Mouse (Mus musculus) forebrain, embryonic 10.5 days (tissue): ENCODE measurements around the gene Mpc1. TPM values are rescaled to one million over a fixed set of nuclear protein-coding genes. Genes with fewer than 3 reads are reported as not detected.
"Not testable (repeated sequence)": the region's sequence is repeated elsewhere in the genome, so short reads cannot be mapped to it uniquely, and the experiment has no call there.

Experiments used
- DNase-seq: peaks from one replicate; pipeline ENCODE4 v3.0.0-alpha.2; 2017; ENCODE audit warnings: low spot score; ENCODE audit errors: extremely low spot score
- H3K27ac ChIP-seq: fragments of 300-500 bp; sonication (generic); 2 replicates; pipeline ENCODE4 v1.5.1; 2016; ENCODE audit warnings: mild to moderate bottlenecking
- H3K27me3 ChIP-seq: fragments of 300-500 bp; sonication (generic); 2 replicates; pipeline ENCODE4 v1.6.1; 2016; ENCODE audit warnings: mild to moderate bottlenecking; ENCODE audit not compliant: poor library complexity, severe bottlenecking
- H3K36me3 ChIP-seq: fragments of 300-500 bp; sonication (generic); replicated peaks from 2 replicates; pipeline ENCODE4 v1.6.1; 2016; ENCODE audit warnings: mild to moderate bottlenecking, moderate library complexity
- H3K4me1 ChIP-seq: fragments of 300-500 bp; sonication (generic); 2 replicates; pipeline ENCODE4 v1.6.1; 2016
- H3K4me3 ChIP-seq: fragments of 300-500 bp; sonication (generic); 2 replicates; pipeline ENCODE4 v1.5.1; 2016; ENCODE audit warnings: mild to moderate bottlenecking, moderate library complexity
- H3K9me3 ChIP-seq: fragments of 300-500 bp; sonication (generic); 2 replicates; pipeline ENCODE4 v1.6.1; 2016; ENCODE audit warnings: mild to moderate bottlenecking, moderate library complexity
- WGBS: fragments of 180-500 bp; shearing (Covaris S2); methylation state at CpG from one replicate; pipeline ENCODE4 v1.1.7; 2016; 5-methylcytosine and 5-hydroxymethylcytosine counted together
- polyA plus RNA-seq: library from polyadenylated mRNA; unstranded; fragments of >200 nt; fragmentation: Nextera tagmentation; extraction: Ambion mirVana; gene quantifications from 2 replicates; pipeline ENCODE4 v1.2.1, GENCODE M21; 2016

Gene Mpc1
- polyA plus RNA-seq, 1 experiment from 2014 or later: 71.1 TPM

- H3K36me3 ChIP-seq: no peaks in the 10 kb centered on the region
- H3K27ac ChIP-seq: no peak overlapping the region
- no peaks in the 10 kb centered on the region for H3K4me1 ChIP-seq
- no peaks in the 10 kb centered on the region for H3K27me3 ChIP-seq
- no peak overlapping the region for H3K4me3 ChIP-seq
- H3K9me3 ChIP-seq: no peaks in the 10 kb centered on the region
- no peak for DNase-seq
Measured at GRCm38 (mm10) chr17:8254268-8254667, 28.4 kb upstream of the Mpc1 start.

GRCm38 (mm10) chr17:8254914-8255313 is 27.8 kb upstream of the Mpc1 start:
- 74% methylated on average over 3 of the region's 3 CpGs for WGBS
- no peaks in the 10 kb centered on the region for H3K9me3 ChIP-seq

GRCm38 (mm10) chr17:8255583-8255982 is 27.1 kb upstream of the Mpc1 start:
- H3K4me1 ChIP-seq: no peaks in the 10 kb centered on the region
- no peak overlapping the region for H3K27ac ChIP-seq
- no peak for DNase-seq
- no peaks in the 10 kb centered on the region for H3K36me3 ChIP-seq
- H3K4me3 ChIP-seq: no peak overlapping the region
- 86% methylated on average over 6 of the region's 6 CpGs for WGBS
- no peaks in the 10 kb centered on the region for H3K27me3 ChIP-seq
- no peaks in the 10 kb centered on the region for H3K9me3 ChIP-seq

More at GRCm38 (mm10) chr17:8254914-8255313, 27.8 kb upstream of the Mpc1 start:
- Histone ChIP-seq H3K27ac (no peak overlapping the region), H3K4me1 (no peaks in the 10 kb centered on the region), H3K36me3 (no peaks in the 10 kb centered on the region), H3K4me3 (no peak overlapping the region), H3K27me3 (no peaks in the 10 kb centered on the region)
- DNase-seq: no peak

- Histone ChIP-seq H3K4me1 (no peaks in the 10 kb centered on the region), H3K27me3 (no peaks in the 10 kb centered on the region), H3K9me3 (no peaks in the 10 kb centered on the region), H3K36me3 (no peaks in the 10 kb centered on the region), H3K27ac (no peak overlapping the region), H3K4me3 (no peak overlapping the region)
- DNase-seq: no peak
- 77% methylated on average over 8 of the region's 8 CpGs for WGBS
Measured at GRCm38 (mm10) chr17:8256982-8257381, 25.7 kb upstream of the Mpc1 start.

- H3K27ac ChIP-seq, H3K4me3 ChIP-seq, H3K27me3 ChIP-seq, H3K4me1 ChIP-seq, H3K36me3 ChIP-seq, H3K9me3 ChIP-seq: not testable (repeated sequence)
- WGBS: 15% methylated on average over 7 of the region's 7 CpGs
- DNase-seq: peak; percentile 20
Measured at GRCm38 (mm10) chr17:8264638-8265037, 18.1 kb upstream of the Mpc1 start.

- H3K36me3 ChIP-seq: no peaks in the 10 kb centered on the region
- no peaks in the 10 kb centered on the region for H3K9me3 ChIP-seq
- no peaks in the 10 kb centered on the region for H3K4me1 ChIP-seq
- no peak overlapping the region for H3K4me3 ChIP-seq
- H3K27me3 ChIP-seq: peaks cover 9% of the 10 kb centered on the region; the same call in 1 of the 2 replicates
- no peak overlapping the region for H3K27ac ChIP-seq
- no peak for DNase-seq
- WGBS: 64% methylated on average over 6 of the region's 6 CpGs
Measured at GRCm38 (mm10) chr17:8272054-8272749, 10.5 kb upstream of the Mpc1 start.

GRCm38 (mm10) chr17:8272951-8273350 is 9.8 kb upstream of the Mpc1 start:
- no peaks in the 10 kb centered on the region for H3K36me3 ChIP-seq
- no peak overlapping the region for H3K27ac ChIP-seq
- H3K4me1 ChIP-seq: no peaks in the 10 kb centered on the region
- H3K4me3 ChIP-seq: no peak overlapping the region
- H3K9me3 ChIP-seq: no peaks in the 10 kb centered on the region
- DNase-seq: no peak
- 84% methylated on average over 6 of the region's 6 CpGs for WGBS
- peaks cover 9% of the 10 kb centered on the region; the same call in 1 of the 2 replicates for H3K27me3 ChIP-seq

GRCm38 (mm10) chr17:8276071-8276470 is 6.6 kb upstream of the Mpc1 start:
- 81% methylated on average over 4 of the region's 4 CpGs for WGBS
- Histone ChIP-seq H3K36me3 (no peaks in the 10 kb centered on the region), H3K4me3 (no peak overlapping the region), H3K4me1 (no peaks in the 10 kb centered on the region), H3K27me3 (peaks cover 12% of the 10 kb centered on the region; the same call in 1 of the 2 replicates), H3K27ac (no peak overlapping the region), H3K9me3 (no peaks in the 10 kb centered on the region)
- DNase-seq: no peak

- WGBS: 77% methylated on average over 7 of the region's 7 CpGs
- no peaks in the 10 kb centered on the region for H3K36me3 ChIP-seq
- H3K27ac ChIP-seq: no peak overlapping the region
- DNase-seq: no peak
- H3K4me3 ChIP-seq: no peak overlapping the region
- no peaks in the 10 kb centered on the region for H3K9me3 ChIP-seq
- H3K4me1 ChIP-seq: no peaks in the 10 kb centered on the region
- H3K27me3 ChIP-seq: peaks cover 17% of the 10 kb centered on the region; the same call in 1 of the 2 replicates
Measured at GRCm38 (mm10) chr17:8276680-8277079, 6.0 kb upstream of the Mpc1 start.

- H3K4me3 ChIP-seq: no peak overlapping the region
- DNase-seq: no peak
- peaks cover 15% of the 10 kb centered on the region; the same call in 1 of the 2 replicates for H3K27me3 ChIP-seq
- no peaks in the 10 kb centered on the region for H3K36me3 ChIP-seq
- H3K9me3 ChIP-seq: no peaks in the 10 kb centered on the region
- 88% methylated on average over 3 of the region's 3 CpGs for WGBS
- no peaks in the 10 kb centered on the region for H3K4me1 ChIP-seq
- no peak overlapping the region for H3K27ac ChIP-seq
Measured at GRCm38 (mm10) chr17:8277266-8277665, 5.4 kb upstream of the Mpc1 start.

GRCm38 (mm10) chr17:8278356-8278755 is 4.3 kb upstream of the Mpc1 start:
- Histone ChIP-seq H3K4me1 (peaks cover 10% of the 10 kb centered on the region), H3K27me3 (peaks cover 14% of the 10 kb centered on the region; the same call in 1 of the 2 replicates), H3K27ac (no peak overlapping the region), H3K4me3 (no peak overlapping the region), H3K9me3 (no peaks in the 10 kb centered on the region), H3K36me3 (no peaks in the 10 kb centered on the region)
- no peak for DNase-seq
- 72% methylated on average over 3 of the region's 3 CpGs for WGBS

- H3K27ac ChIP-seq: peak overlapping the region; percentile 92
- DNase-seq: peak; percentile 91
- H3K9me3 ChIP-seq: no peaks in the 10 kb centered on the region
- H3K36me3 ChIP-seq: no peaks in the 10 kb centered on the region
- peaks cover 35% of the 10 kb centered on the region for H3K27me3 ChIP-seq
- H3K4me1 ChIP-seq: peaks cover 22% of the 10 kb centered on the region
- peak overlapping the region; percentile 86 for H3K4me3 ChIP-seq
- under 1% methylated on average over 77 of the region's 77 CpGs for WGBS
Measured at GRCm38 (mm10) chr17:8283526-8284253, 986 bp downstream of the Mpc1 start.

GRCm38 (mm10) chr17:8284254-8284661 is 1.6 kb downstream of the Mpc1 start:
- H3K27ac ChIP-seq: peak overlapping the region; percentile 92
- H3K9me3 ChIP-seq: no peaks in the 10 kb centered on the region
- peaks cover 22% of the 10 kb centered on the region for H3K4me1 ChIP-seq
- peaks cover 35% of the 10 kb centered on the region for H3K27me3 ChIP-seq
- under 1% methylated on average over 32 of the region's 32 CpGs for WGBS
- H3K4me3 ChIP-seq: peak overlapping the region; percentile 86
- peak; percentile 37 for DNase-seq
- no peaks in the 10 kb centered on the region for H3K36me3 ChIP-seq
